Mouse (Mus musculus) stomach, embryonic 15.5 days (tissue): ENCODE results near the gene Rps16. TPM values are rescaled to one million over a fixed set of nuclear protein-coding genes. Genes with fewer than 3 reads are reported as not detected.

Experiments
- ATAC-seq: fragments of 200-750 bp; cut with Nextera tagmentation; 2 replicates; pipeline ENCODE4 v1.8.0; 2017; ENCODE audit warnings: low read depth, moderate number of reproducible peaks, moderate TSS enrichment; ENCODE audit not compliant: insufficient read depth, low FRiP score
- H3K27ac ChIP-seq: fragments of 300-500 bp; sonication (generic); 2 replicates; pipeline ENCODE4 v1.5.1; 2015; ENCODE audit warnings: mild to moderate bottlenecking, inconsistent platforms
- H3K27me3 ChIP-seq: fragments of 300-500 bp; sonication (generic); replicated peaks from 2 replicates; pipeline ENCODE4 v1.6.1; 2015; ENCODE audit warnings: inconsistent platforms
- H3K36me3 ChIP-seq: fragments of 300-500 bp; sonication (generic); 2 replicates; pipeline ENCODE4 v1.6.1; 2015; ENCODE audit warnings: inconsistent platforms
- H3K4me1 ChIP-seq: fragments of 300-500 bp; sonication (generic); 2 replicates; pipeline ENCODE4 v1.6.1; 2015; ENCODE audit warnings: inconsistent platforms
- H3K4me2 ChIP-seq: fragments of 300-500 bp; sonication (generic); 2 replicates; pipeline ENCODE4 v1.6.1; 2015; ENCODE audit warnings: mild to moderate bottlenecking, inconsistent platforms
- H3K4me3 ChIP-seq: fragments of 300-500 bp; sonication (generic); replicated peaks from 2 replicates; pipeline ENCODE4 v1.5.1; 2015; ENCODE audit warnings: inconsistent platforms
- H3K9ac ChIP-seq: fragments of 300-500 bp; sonication (generic); 2 replicates; pipeline ENCODE4 v1.6.1; 2015; ENCODE audit warnings: inconsistent platforms
- H3K9me3 ChIP-seq: fragments of 300-500 bp; sonication (generic); 2 replicates; pipeline ENCODE4 v1.6.1; 2016; ENCODE audit warnings: inconsistent platforms
- WGBS: fragments of 180-500 bp; shearing (Covaris S2); methylation state at CpG from one replicate; pipeline ENCODE4 v1.1.7; 2015; 5-methylcytosine and 5-hydroxymethylcytosine counted together
- polyA plus RNA-seq: library from polyadenylated mRNA; unstranded; fragments of >200 nt; fragmentation: Nextera tagmentation; extraction: Ambion mirVana; gene quantifications from 2 replicates; pipeline ENCODE4 v1.2.1, GENCODE M21; 2015

The Rps16 gene
- polyA plus RNA-seq, 1 experiment from 2014 or later = 826 TPM

DNA sequence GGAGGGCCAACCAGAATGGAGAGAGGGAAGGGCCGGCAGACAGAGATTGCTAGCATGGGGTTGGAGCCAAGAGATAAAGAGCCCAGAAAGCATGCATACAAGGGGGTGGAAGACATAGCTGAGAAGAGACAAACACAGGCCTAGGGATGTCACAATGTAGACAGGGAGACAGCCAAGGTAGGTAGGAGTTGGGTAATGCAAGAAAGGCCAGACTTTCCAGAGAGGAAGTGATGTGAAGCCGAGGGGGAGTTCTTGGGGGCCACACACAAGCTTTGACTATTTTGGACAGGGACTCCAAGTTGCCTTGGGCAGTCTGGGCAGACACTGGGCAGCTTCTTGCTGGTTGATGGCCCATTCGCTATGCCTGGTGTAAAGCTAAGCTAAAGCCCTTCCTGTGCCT, 51.5 kb downstream of the Rps16 start:
- Histone ChIP-seq H3K4me1 (no peaks in the 10 kb centered on the region), H3K9ac (no peak overlapping the region), H3K4me3 (no peak overlapping the region), H3K36me3 (peaks cover 74% of the 10 kb centered on the region), H3K9me3 (no peaks in the 10 kb centered on the region), H3K4me2 (no peak overlapping the region), H3K27ac (no peak overlapping the region), H3K27me3 (no peaks in the 10 kb centered on the region)
- ATAC-seq = no peak
- 80% methylated on average over 3 of the region's 3 CpGs for WGBS

Other genes with a start within 250 kb of the Rps16 start
- gene 9530053A07Rik, start 221.2 kb upstream of the Rps16 start, polyA plus RNA-seq = 0.04 and 0.05 TPM in 2 replicates
- gene Fbl, start 180.9 kb upstream of the Rps16 start, polyA plus RNA-seq = 108 and 135 TPM in 2 replicates
- gene Dyrk1b, start 171.2 kb upstream of the Rps16 start, polyA plus RNA-seq = 8.1 and 9.3 TPM in 2 replicates
- gene Eid2, start 82.8 kb upstream of the Rps16 start, polyA plus RNA-seq = 8.2 and 8.6 TPM in 2 replicates
- gene Eid2b, start 72.9 kb upstream of the Rps16 start, polyA plus RNA-seq = 11.5 and 12.0 TPM in 2 replicates
- gene Selenov, start 59.5 kb upstream of the Rps16 start, polyA plus RNA-seq = 0.30 and 0.59 TPM in 2 replicates
- 3.8 and 3.9 TPM in 2 replicates for gene Dll3, start 48.4 kb upstream of the Rps16 start, polyA plus RNA-seq
- gene Timm50, start 38.6 kb upstream of the Rps16 start, polyA plus RNA-seq = 137 and 138 TPM in 2 replicates
- 70.6 and 84.4 TPM in 2 replicates for gene Supt5, start 11.9 kb upstream of the Rps16 start, polyA plus RNA-seq
- gene Plekhg2, start 21.9 kb downstream of the Rps16 start, polyA plus RNA-seq = 48.4 and 52.3 TPM in 2 replicates
- 20.2 and 21.4 TPM in 2 replicates for gene Zfp36, start 29.6 kb downstream of the Rps16 start, polyA plus RNA-seq
- gene Med29, start 42.1 kb downstream of the Rps16 start, polyA plus RNA-seq = 44.8 and 47.4 TPM in 2 replicates
- 76.5 and 79.0 TPM in 2 replicates for gene Paf1, start 42.3 kb downstream of the Rps16 start, polyA plus RNA-seq
- gene Gmfg, start 86.8 kb downstream of the Rps16 start, polyA plus RNA-seq = 21.0 and 23.5 TPM in 2 replicates
- 3.0 and 3.5 TPM in 2 replicates for gene Lrfn1, start 101.3 kb downstream of the Rps16 start, polyA plus RNA-seq
- gene Ifnl2, start 159.8 kb downstream of the Rps16 start, polyA plus RNA-seq = not detected in 2 replicates
- gene Ifnl3, start 172.2 kb downstream of the Rps16 start, polyA plus RNA-seq = not detected in 2 replicates
- gene Sycn, start 190.2 kb downstream of the Rps16 start, polyA plus RNA-seq = 103 and 114 TPM in 2 replicates
- 2.4 and 6.1 TPM in 2 replicates for gene Nccrp1, start 196.6 kb downstream of the Rps16 start, polyA plus RNA-seq
- 18.5 and 22.1 TPM in 2 replicates for gene Samd4b, start 247.5 kb downstream of the Rps16 start, polyA plus RNA-seq
- gene Pak4, start 247.5 kb downstream of the Rps16 start, polyA plus RNA-seq = 50.2 and 56.0 TPM in 2 replicates